Mouse (Mus musculus) midbrain, postnatal 0 days (tissue): ENCODE results near the gene Piwil4. TPM values are rescaled to one million over a fixed set of nuclear protein-coding genes. Genes with fewer than 3 reads are reported as not detected.

Experiments used
- ATAC-seq: fragments of 200-750 bp; cut with Nextera tagmentation; 2 replicates; pipeline ENCODE4 v1.8.0; 2017; ENCODE audit warnings: moderate number of reproducible peaks, mild to moderate bottlenecking, moderate TSS enrichment, moderate library complexity; ENCODE audit not compliant: low FRiP score
- DNase-seq: peaks from one replicate; pipeline ENCODE4 v3.0.0-alpha.2; 2015; ENCODE audit warnings: low spot score
- H3K27ac ChIP-seq: fragments of 300-500 bp; sonication (generic); 2 replicates; pipeline ENCODE4 v1.5.1; 2014; ENCODE audit warnings: low read depth, mild to moderate bottlenecking, low read length, mixed read lengths
- H3K27me3 ChIP-seq: fragments of 300-500 bp; sonication (generic); 2 replicates; pipeline ENCODE4 v1.6.1; 2014; ENCODE audit warnings: low read length, control low read depth, mixed read lengths; ENCODE audit not compliant: insufficient read depth
- H3K36me3 ChIP-seq: fragments of 300-500 bp; sonication (generic); 2 replicates; pipeline ENCODE4 v1.6.1; 2014; ENCODE audit warnings: low read length, control low read depth, mixed read lengths; ENCODE audit not compliant: insufficient read depth
- H3K4me1 ChIP-seq: fragments of 300-500 bp; sonication (generic); 2 replicates; pipeline ENCODE4 v1.6.1; 2014; ENCODE audit warnings: mild to moderate bottlenecking, control low read depth, antibody characterized with exemption, low read length, mixed read lengths; ENCODE audit not compliant: insufficient read depth
- H3K4me2 ChIP-seq: fragments of 300-500 bp; sonication (generic); 2 replicates; pipeline ENCODE4 v1.6.1; 2014; ENCODE audit warnings: low read depth, mild to moderate bottlenecking, low read length, mixed read lengths; ENCODE audit not compliant: poor library complexity, severe bottlenecking
- H3K4me3 ChIP-seq: fragments of 300-500 bp; sonication (generic); 2 replicates; pipeline ENCODE4 v1.5.1; 2014; ENCODE audit warnings: low read depth, mild to moderate bottlenecking, low read length, moderate library complexity
- H3K9ac ChIP-seq: fragments of 300-500 bp; sonication (generic); replicated peaks from 2 replicates; pipeline ENCODE4 v1.6.1; 2014; ENCODE audit warnings: mild to moderate bottlenecking, low read length, moderate library complexity, mixed read lengths; ENCODE audit not compliant: poor library complexity, severe bottlenecking
- H3K9me3 ChIP-seq: fragments of 300-500 bp; sonication (generic); 2 replicates; pipeline ENCODE4 v1.6.1; 2016; ENCODE audit warnings: low read length, control low read depth
- CTCF ChIP-seq: IDR thresholded peaks from 2 replicates; pipeline ENCODE4 v1.5.1; 2016; ENCODE audit warnings: antibody characterized with exemption, mild to moderate bottlenecking
- WGBS: fragments of 180-500 bp; shearing (Covaris S2); extraction: QIAGEN DNeasy Blood & Tissue Kit; methylation state at CpG from one replicate; pipeline ENCODE4 v1.1.7; 2014; 5-methylcytosine and 5-hydroxymethylcytosine counted together
- polyA plus RNA-seq: library from polyadenylated mRNA; unstranded; fragments of >200 nt; fragmentation: Nextera tagmentation; extraction: Ambion mirVana; gene quantifications from 2 replicates; pipeline ENCODE4 v1.2.1, GENCODE M21; 2015
- total RNA-seq: library from RNA; depleted of rRNA; stranded (reverse); fragments of >200 nt; gene quantifications from 2 replicates; pipeline ENCODE4 v1.2.3, GENCODE M21; 2014

Gene Piwil4
- total and polyA plus RNA-seq, 2 experiments from 2014 or later, result 0.49 to 1.3 TPM

DNA sequence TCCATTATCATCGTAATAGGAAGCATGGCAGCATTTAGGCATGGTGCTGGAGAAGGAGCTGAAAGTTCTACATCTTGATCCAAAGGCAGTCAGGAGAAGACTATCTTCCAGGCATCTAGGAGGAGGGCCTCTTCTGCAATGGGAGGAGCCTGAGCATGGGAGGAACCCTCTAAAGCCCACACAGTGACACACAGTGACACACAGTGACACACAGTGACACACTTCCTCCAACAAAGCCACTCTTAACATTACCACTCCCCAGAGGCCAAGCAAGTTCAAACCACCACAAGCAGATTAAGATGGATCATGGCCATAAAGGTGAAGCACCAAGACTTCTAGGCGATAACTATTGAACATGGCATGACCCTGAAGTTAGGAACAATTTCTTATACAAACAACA lies 31.5 kb upstream of the Piwil4 start:
- Histone ChIP-seq H3K9me3 (no peaks in the 10 kb centered on the region), H3K4me1 (0 out of 2 replicates have a peak, but pooled peaks cover 6% of the 10 kb centered on the region), H3K27ac (no peak overlapping the region), H3K36me3 (no peaks in the 10 kb centered on the region), H3K4me3 (no peak overlapping the region), H3K9ac (no peak overlapping the region), H3K27me3 (no peaks in the 10 kb centered on the region), H3K4me2 (no peak overlapping the region)
- TF ChIP-seq CTCF, result no peak
- ATAC-seq, result no peak
- WGBS, result 85% methylated on average over 2 of the region's 2 CpGs
- no peak for DNase-seq

DNA sequence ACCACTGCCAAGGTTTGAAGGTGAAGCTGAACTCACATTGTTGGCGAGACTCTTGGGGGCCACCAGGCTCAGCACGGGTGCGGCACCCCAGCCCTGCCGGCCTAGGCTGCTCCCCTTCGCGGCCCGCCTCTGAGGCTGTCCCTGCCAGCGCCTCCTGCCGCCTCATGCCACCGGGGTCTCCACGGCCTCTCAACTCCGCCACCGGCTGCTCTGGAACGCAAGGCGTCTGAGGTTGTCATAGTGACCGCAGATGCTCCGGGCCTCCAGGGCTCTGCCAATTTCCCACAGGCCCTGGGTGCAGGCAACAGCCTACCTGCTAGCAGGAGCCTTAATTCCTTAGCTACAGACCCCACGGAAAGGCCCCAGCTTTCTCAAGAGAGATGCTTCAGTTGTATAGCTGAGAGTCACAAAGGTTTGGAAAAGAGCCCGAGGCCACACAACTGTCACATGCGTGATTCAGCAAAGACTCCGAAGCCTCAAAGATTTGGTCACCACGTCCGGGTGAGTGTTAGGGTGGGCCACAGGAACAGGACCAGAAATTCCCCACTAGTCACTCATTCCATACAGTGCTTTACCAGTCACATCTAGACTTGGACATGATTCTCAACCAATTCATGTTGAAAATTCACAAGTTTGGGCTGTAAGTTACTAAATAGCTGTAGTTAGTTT lies 30.4 kb upstream of the Piwil4 start, which contains the start of gene 1700012B09Rik:
1700012B09Rik (minus strand) TSS at position 228 of the 669 bp plus-strand sequence.
- peak; percentile 63 for ATAC-seq
- H3K4me2 ChIP-seq, result peak within 1 kb of the TSS; percentile 39
- no peaks in the 10 kb centered on the region for H3K36me3 ChIP-seq
- WGBS, result 13% methylated on average over 23 of the region's 23 CpGs
- no peak within 1 kb of the TSS for H3K27ac ChIP-seq
- no peaks in the 10 kb centered on the region for H3K9me3 ChIP-seq
- H3K27me3 ChIP-seq, result no peaks in the 10 kb centered on the region
- no peak for TF ChIP-seq CTCF
- H3K4me1 ChIP-seq, result 0 out of 2 replicates have a peak, but pooled peaks cover 6% of the 10 kb centered on the region
- 0 out of 2 replicates have a peak within 1 kb of the TSS, but pooled peaks have one; percentile 8 for H3K4me3 ChIP-seq
- peak; percentile 5 for DNase-seq
- no peak within 1 kb of the TSS for H3K9ac ChIP-seq

DNA sequence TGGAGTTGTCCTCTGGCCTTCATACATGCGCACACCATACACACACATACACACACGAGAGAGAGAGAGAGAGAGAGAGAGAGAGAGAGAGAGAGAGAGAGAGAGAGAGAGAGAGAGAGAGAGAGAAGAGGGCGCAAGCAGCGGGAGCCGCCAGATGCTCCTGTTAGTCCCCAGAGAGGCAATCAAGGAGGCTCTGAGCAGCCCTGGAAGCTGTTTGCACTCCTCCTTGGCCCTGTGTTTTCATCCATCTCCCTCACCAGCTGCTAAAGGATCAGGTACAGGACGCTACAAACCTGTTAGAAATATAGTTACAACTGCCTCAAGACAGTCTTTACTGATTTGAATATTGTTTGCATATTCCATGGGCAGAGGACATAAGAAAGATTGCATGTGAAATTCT lies 29.3 kb upstream of the Piwil4 start:
- no peak overlapping the region for H3K4me2 ChIP-seq
- ATAC-seq (no peak), DNase-seq (no peak)
- no peak overlapping the region for H3K9ac ChIP-seq
- no peak overlapping the region for H3K27ac ChIP-seq
- WGBS, result 57% methylated on average over 5 of the region's 6 CpGs
- H3K4me1 ChIP-seq, result 0 out of 2 replicates have a peak, but pooled peaks cover 6% of the 10 kb centered on the region
- no peaks in the 10 kb centered on the region for H3K9me3 ChIP-seq
- TF ChIP-seq CTCF, result no peak
- H3K4me3 ChIP-seq, result no peak overlapping the region
- H3K36me3 ChIP-seq, result no peaks in the 10 kb centered on the region
- no peaks in the 10 kb centered on the region for H3K27me3 ChIP-seq

DNA sequence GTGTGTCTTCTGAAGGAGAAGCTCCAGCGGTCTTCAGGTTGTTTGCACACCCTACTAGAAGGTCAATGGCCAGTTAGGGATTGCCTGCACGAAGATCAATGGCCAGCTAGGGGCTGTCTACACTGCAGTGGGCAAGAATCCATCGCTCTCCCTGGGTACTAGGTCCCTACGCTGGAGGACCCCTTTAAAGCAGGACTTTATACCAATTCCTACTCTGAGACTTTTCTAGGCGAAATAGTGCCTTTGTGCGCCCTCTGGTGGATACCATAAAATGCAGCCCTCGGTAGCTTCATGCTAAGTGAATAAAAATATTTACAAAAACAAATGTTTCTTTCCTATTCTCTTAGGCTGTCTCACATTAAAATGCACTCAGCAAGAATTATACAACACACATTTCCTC lies 24.2 kb upstream of the Piwil4 start:
- no peak overlapping the region for H3K27ac ChIP-seq
- no peaks in the 10 kb centered on the region for H3K9me3 ChIP-seq
- no peaks in the 10 kb centered on the region for H3K36me3 ChIP-seq
- no peaks in the 10 kb centered on the region for H3K27me3 ChIP-seq
- peak; percentile 87 for TF ChIP-seq CTCF
- no peak overlapping the region for H3K4me3 ChIP-seq
- WGBS, result 22% methylated on average over 7 of the region's 7 CpGs
- no peaks in the 10 kb centered on the region for H3K4me1 ChIP-seq
- DNase-seq, result peak; percentile 73
- ATAC-seq, result peak; percentile 55; the same call in 1 of the 2 replicates
- H3K4me2 ChIP-seq, result no peak overlapping the region
- no peak overlapping the region for H3K9ac ChIP-seq

DNA sequence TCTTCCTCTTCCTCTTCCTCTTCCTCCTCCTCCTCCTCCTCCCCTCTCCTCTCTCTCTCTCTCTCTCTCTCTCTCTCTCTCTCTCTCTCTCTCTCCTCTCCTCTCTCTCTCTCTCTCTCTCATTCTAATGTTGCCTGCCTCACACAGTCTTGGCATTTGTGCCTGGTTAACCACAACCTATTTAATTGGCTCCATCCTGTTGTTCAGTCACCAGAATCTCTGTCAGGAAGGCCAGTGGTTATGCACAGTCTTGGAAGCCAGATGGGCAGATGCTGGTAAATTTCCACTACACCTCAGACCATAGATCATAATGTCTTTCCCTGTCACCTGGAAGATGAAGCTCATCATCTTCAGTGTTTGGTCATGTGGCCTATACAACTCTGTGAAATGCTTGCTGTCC lies 18.7 kb upstream of the Piwil4 start:
- no peaks in the 10 kb centered on the region for H3K4me1 ChIP-seq
- H3K27ac ChIP-seq, result no peak overlapping the region
- H3K27me3 ChIP-seq, result no peaks in the 10 kb centered on the region
- ATAC-seq (no peak), DNase-seq (no peak)
- no peak overlapping the region for H3K4me2 ChIP-seq
- no peak overlapping the region for H3K9ac ChIP-seq
- no peak overlapping the region for H3K4me3 ChIP-seq
- no peaks in the 10 kb centered on the region for H3K36me3 ChIP-seq
- H3K9me3 ChIP-seq, result no peaks in the 10 kb centered on the region
- TF ChIP-seq CTCF, result no peak

DNA sequence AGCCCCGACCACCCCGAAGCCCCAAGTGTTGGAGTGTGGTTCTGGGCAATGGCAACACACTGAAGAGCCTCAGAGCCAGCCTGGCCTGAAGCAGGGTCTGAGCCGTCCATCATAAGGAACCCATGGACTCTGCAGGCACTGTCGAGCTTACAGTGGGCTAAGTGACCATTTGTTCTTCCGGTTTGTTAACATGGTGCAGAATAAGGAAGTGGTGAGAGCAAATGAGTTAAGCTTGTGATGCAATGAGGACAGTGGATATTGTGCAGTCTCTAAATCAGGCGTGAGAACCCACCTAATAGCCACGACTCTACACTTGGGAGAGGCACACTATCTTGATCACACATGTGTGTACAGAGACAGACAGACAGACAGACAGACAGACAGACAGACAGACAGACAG lies 18.1 kb upstream of the Piwil4 start:
- Histone ChIP-seq H3K36me3 (no peaks in the 10 kb centered on the region), H3K9ac (no peak overlapping the region), H3K27ac (no peak overlapping the region), H3K4me2 (no peak overlapping the region), H3K4me3 (no peak overlapping the region), H3K9me3 (no peaks in the 10 kb centered on the region), H3K27me3 (no peaks in the 10 kb centered on the region), H3K4me1 (no peaks in the 10 kb centered on the region)
- no peak for ATAC-seq
- no peak for TF ChIP-seq CTCF
- WGBS, result 76% methylated on average over 7 of the region's 7 CpGs
- no peak for DNase-seq
